Mouse (Mus musculus): Measurements from ENCODE around the gene Cyp2c67. TPM values are rescaled to one million over a fixed set of nuclear protein-coding genes. Genes with fewer than 3 reads are reported as not detected.
"Not testable (repeated sequence)": the region's sequence is repeated elsewhere in the genome, so short reads cannot be mapped to it uniquely, and the experiment has no call there.

The Cyp2c67 gene
- total RNA-seq (2021), result not detected

DNA sequence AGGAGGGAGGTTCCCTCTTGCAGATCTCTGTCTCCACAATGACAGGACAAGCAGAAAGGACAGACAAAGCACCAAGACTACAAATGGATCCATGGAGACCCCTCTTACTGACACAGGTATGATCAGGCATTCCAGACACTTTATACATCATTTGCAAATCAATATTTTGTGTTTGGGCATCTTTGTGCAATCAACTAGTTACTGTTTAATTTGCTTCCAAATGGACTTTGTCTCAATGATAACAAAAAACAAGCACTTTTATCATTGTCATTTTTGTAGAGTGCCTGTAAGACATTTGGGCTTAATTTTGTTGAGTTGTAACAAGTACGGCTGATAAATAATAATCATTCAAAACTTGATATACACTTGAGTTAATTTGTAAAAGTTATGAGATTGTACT, at the start of gene Cyp2c67:
Gene Cyp2c67, minus strand, starts transcription at position 114 of the 400 bp plus-strand sequence.
- intact Hi-C loops (cut with DNase I), result no loop called here
- DNase-seq, result no peak

- DNase-seq; intact Hi-C loops (cut with DNase I): not testable (repeated sequence)
Observed at GRCm38 (mm10) chr19:39665650-39666049, 16.8 kb upstream of the Cyp2c67 start.

DNA sequence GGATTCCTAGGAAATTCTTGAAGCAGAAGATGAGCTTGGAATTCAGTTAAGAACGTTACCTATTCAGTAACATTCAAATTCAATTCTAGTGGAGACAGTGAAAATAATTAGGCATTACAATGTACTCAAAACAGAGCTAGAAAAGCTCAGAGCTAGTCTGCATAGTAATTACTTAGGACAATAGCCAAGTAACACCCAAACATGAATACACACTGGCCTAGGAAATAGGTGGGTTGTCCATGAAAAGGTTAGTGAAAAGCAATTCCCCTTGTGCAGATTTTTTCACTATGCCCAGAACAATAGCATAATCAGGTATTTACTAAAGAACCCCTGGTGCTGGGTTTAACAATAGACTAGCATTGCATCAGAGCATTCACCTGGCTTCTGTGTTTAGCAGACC, 3.5 kb upstream of the Cyp2c67 start:
- no peak for DNase-seq
- intact Hi-C loops (cut with DNase I), result no loop called here

GRCm38 (mm10) chr19:39647519-39647918, 1.3 kb downstream of the Cyp2c67 start:
- DNase-seq, result no peak
- intact Hi-C loops (cut with DNase I), result no loop called here

DNA sequence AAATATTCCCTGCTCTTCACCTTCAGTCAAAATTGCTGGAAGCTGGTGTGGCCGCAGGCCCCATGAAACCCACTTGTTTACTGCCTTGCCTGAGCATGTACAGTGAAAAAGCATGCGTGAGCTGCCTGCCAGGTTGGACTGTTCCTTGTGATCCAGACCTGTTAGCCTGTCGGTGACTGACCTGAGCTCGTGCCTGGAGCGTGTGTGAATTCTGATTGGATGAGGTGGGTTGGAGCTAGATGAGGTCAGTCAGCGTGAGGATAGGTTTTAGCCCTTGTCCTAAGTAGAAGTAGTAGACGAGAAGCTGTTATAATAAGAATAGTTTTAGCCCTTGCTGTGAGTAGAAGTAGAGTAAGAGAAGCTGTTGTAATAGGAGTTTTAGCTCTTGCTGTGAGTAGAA, 4.3 kb downstream of the Cyp2c67 start:
- DNase-seq; intact Hi-C loops (cut with DNase I): not testable (repeated sequence)

Other genes with a start within 250 kb of the Cyp2c67 start
- not detected for gene Cyp2c38, start 186.0 kb downstream of the Cyp2c67 start, total RNA-seq (2021)
- not detected for gene Cyp2c39, start 138.2 kb downstream of the Cyp2c67 start, total RNA-seq (2021)
- not detected for gene Cyp2c68, start 92.0 kb upstream of the Cyp2c67 start, total RNA-seq (2021)
- not detected for gene Cyp2c40, start 163.8 kb upstream of the Cyp2c67 start, total RNA-seq (2021)
- not detected for gene Cyp2c69, start 237.7 kb upstream of the Cyp2c67 start, total RNA-seq (2021)